Mouse (Mus musculus) hindbrain, embryonic 16.5 days (tissue): Measurements from ENCODE around the gene Ppm1l. TPM values are rescaled to one million over a fixed set of nuclear protein-coding genes. Genes with fewer than 3 reads are reported as not detected.

Experiments
- ATAC-seq: fragments of 200-750 bp; cut with Nextera tagmentation; 2 replicates; pipeline ENCODE4 v1.8.0; 2017; ENCODE audit warnings: moderate TSS enrichment, moderate library complexity
- H3K27ac ChIP-seq: fragments of 300-500 bp; sonication (generic); 2 replicates; pipeline ENCODE4 v1.5.1; 2014; ENCODE audit warnings: low read depth, mild to moderate bottlenecking, control low read depth, low read length, moderate library complexity
- H3K27me3 ChIP-seq: fragments of 300-500 bp; sonication (generic); replicated peaks from 2 replicates; pipeline ENCODE4 v1.6.1; 2014; ENCODE audit warnings: low read length; ENCODE audit not compliant: control insufficient read depth, insufficient read depth
- H3K36me3 ChIP-seq: fragments of 300-500 bp; sonication (generic); 2 replicates; pipeline ENCODE4 v1.6.1; 2014; ENCODE audit warnings: mild to moderate bottlenecking, low read length, moderate library complexity, mixed read lengths; ENCODE audit not compliant: control insufficient read depth, insufficient read depth
- H3K4me1 ChIP-seq: fragments of 300-500 bp; sonication (generic); 2 replicates; pipeline ENCODE4 v1.6.1; 2014; ENCODE audit warnings: low read depth, low read length; ENCODE audit not compliant: control insufficient read depth, insufficient read depth
- H3K4me2 ChIP-seq: fragments of 300-500 bp; sonication (generic); 2 replicates; pipeline ENCODE4 v1.6.1; 2014; ENCODE audit warnings: mild to moderate bottlenecking, low read length, control low read depth, moderate library complexity
- H3K4me3 ChIP-seq: fragments of 300-500 bp; sonication (generic); 2 replicates; pipeline ENCODE4 v1.5.1; 2014; ENCODE audit warnings: mild to moderate bottlenecking, low read length, control low read depth, moderate library complexity
- H3K9ac ChIP-seq: fragments of 300-500 bp; sonication (generic); 2 replicates; pipeline ENCODE4 v1.6.1; 2014; ENCODE audit warnings: low read depth, mild to moderate bottlenecking, control low read depth, low read length, moderate library complexity
- H3K9me3 ChIP-seq: fragments of 300-500 bp; sonication (generic); 2 replicates; pipeline ENCODE4 v1.6.1; 2014; ENCODE audit warnings: mild to moderate bottlenecking, low read length, moderate library complexity; ENCODE audit not compliant: control insufficient read depth
- WGBS: fragments of 180-500 bp; shearing (Covaris S2); extraction: QIAGEN DNeasy Blood & Tissue Kit; methylation state at CpG from one replicate; pipeline ENCODE4 v1.1.7; 2014; 5-methylcytosine and 5-hydroxymethylcytosine counted together
- polyA plus RNA-seq: library from polyadenylated mRNA; unstranded; fragments of >200 nt; fragmentation: Nextera tagmentation; extraction: Ambion mirVana; gene quantifications from 2 replicates; pipeline ENCODE4 v1.2.1, GENCODE M21; 2015

Ppm1l gene
- polyA plus RNA-seq, 1 experiment from 2014 or later: 19.1 TPM

GRCm38 (mm10) chr3:69346514-69346913, 29.9 kb downstream of the Ppm1l start:
- Histone ChIP-seq H3K4me2 (no peak overlapping the region), H3K27ac (no peak overlapping the region), H3K27me3 (no peaks in the 10 kb centered on the region), H3K36me3 (no peaks in the 10 kb centered on the region), H3K4me3 (no peak overlapping the region), H3K9ac (no peak overlapping the region), H3K9me3 (no peaks in the 10 kb centered on the region), H3K4me1 (no peaks in the 10 kb centered on the region)
- ATAC-seq: no peak
- 88% methylated on average over 4 of the region's 4 CpGs for WGBS

GRCm38 (mm10) chr3:69348197-69348920, 31.7 kb downstream of the Ppm1l start:
- H3K4me2 ChIP-seq: no peak overlapping the region
- no peak overlapping the region for H3K27ac ChIP-seq
- H3K4me1 ChIP-seq: no peaks in the 10 kb centered on the region
- no peak overlapping the region for H3K9ac ChIP-seq
- ATAC-seq: no peak
- 86% methylated on average over 11 of the region's 11 CpGs for WGBS
- no peaks in the 10 kb centered on the region for H3K27me3 ChIP-seq
- no peaks in the 10 kb centered on the region for H3K9me3 ChIP-seq
- H3K4me3 ChIP-seq: no peak overlapping the region
- no peaks in the 10 kb centered on the region for H3K36me3 ChIP-seq

GRCm38 (mm10) chr3:69348921-69349237, 32.2 kb downstream of the Ppm1l start:
- WGBS: 87% methylated on average over 4 of the region's 4 CpGs
- H3K9me3 ChIP-seq: no peaks in the 10 kb centered on the region

GRCm38 (mm10) chr3:69349973-69350372, 33.3 kb downstream of the Ppm1l start:
- WGBS: 91% methylated on average over 6 of the region's 6 CpGs
- ATAC-seq: no peak
- H3K27me3 ChIP-seq: no peaks in the 10 kb centered on the region
- no peaks in the 10 kb centered on the region for H3K4me1 ChIP-seq
- no peaks in the 10 kb centered on the region for H3K36me3 ChIP-seq
- no peak overlapping the region for H3K27ac ChIP-seq
- no peak overlapping the region for H3K4me2 ChIP-seq
- no peak overlapping the region for H3K9ac ChIP-seq
- H3K9me3 ChIP-seq: no peaks in the 10 kb centered on the region
- no peak overlapping the region for H3K4me3 ChIP-seq

More at GRCm38 (mm10) chr3:69348921-69349237, 32.2 kb downstream of the Ppm1l start:
- Histone ChIP-seq H3K36me3 (no peaks in the 10 kb centered on the region), H3K4me3 (no peak overlapping the region), H3K4me2 (no peak overlapping the region), H3K9ac (no peak overlapping the region), H3K27me3 (no peaks in the 10 kb centered on the region), H3K27ac (no peak overlapping the region), H3K4me1 (no peaks in the 10 kb centered on the region)
- ATAC-seq: no peak

- Histone ChIP-seq H3K4me2 (no peak overlapping the region), H3K27me3 (no peaks in the 10 kb centered on the region), H3K27ac (no peak overlapping the region), H3K9ac (no peak overlapping the region), H3K4me1 (no peaks in the 10 kb centered on the region), H3K9me3 (no peaks in the 10 kb centered on the region), H3K36me3 (no peaks in the 10 kb centered on the region), H3K4me3 (no peak overlapping the region)
- WGBS: 95% methylated on average over 1 of the region's 1 CpGs
- no peak for ATAC-seq
Measured at GRCm38 (mm10) chr3:69352194-69352593, 35.5 kb downstream of the Ppm1l start.

- Histone ChIP-seq H3K36me3 (no peaks in the 10 kb centered on the region), H3K27me3 (no peaks in the 10 kb centered on the region), H3K4me3 (no peak overlapping the region), H3K4me1 (no peaks in the 10 kb centered on the region), H3K27ac (no peak overlapping the region), H3K9me3 (no peaks in the 10 kb centered on the region), H3K4me2 (no peak overlapping the region), H3K9ac (no peak overlapping the region)
- no peak for ATAC-seq
- 90% methylated on average over 2 of the region's 2 CpGs for WGBS
Measured at GRCm38 (mm10) chr3:69354681-69355080, 38.0 kb downstream of the Ppm1l start.

- H3K4me3 ChIP-seq: no peak overlapping the region
- no peaks in the 10 kb centered on the region for H3K27me3 ChIP-seq
- 80% methylated on average over 7 of the region's 7 CpGs for WGBS
- H3K36me3 ChIP-seq: no peaks in the 10 kb centered on the region
- no peaks in the 10 kb centered on the region for H3K9me3 ChIP-seq
- no peak for ATAC-seq
- H3K4me1 ChIP-seq: no peaks in the 10 kb centered on the region
- no peak overlapping the region for H3K27ac ChIP-seq
- no peak overlapping the region for H3K9ac ChIP-seq
- no peak overlapping the region for H3K4me2 ChIP-seq
Measured at GRCm38 (mm10) chr3:69356078-69356665, 39.5 kb downstream of the Ppm1l start.

- Histone ChIP-seq H3K36me3 (no peaks in the 10 kb centered on the region), H3K4me1 (peaks cover 4% of the 10 kb centered on the region; the same call in 1 of the 2 replicates), H3K4me2 (no peak overlapping the region), H3K4me3 (no peak overlapping the region), H3K9me3 (no peaks in the 10 kb centered on the region), H3K27me3 (no peaks in the 10 kb centered on the region), H3K9ac (no peak overlapping the region), H3K27ac (no peak overlapping the region)
- no peak for ATAC-seq
- WGBS: 76% methylated on average over 5 of the region's 5 CpGs
Measured at GRCm38 (mm10) chr3:69356781-69357180, 40.1 kb downstream of the Ppm1l start.

GRCm38 (mm10) chr3:69357897-69358619, 41.4 kb downstream of the Ppm1l start:
- ATAC-seq: no peak
- no peak overlapping the region for H3K27ac ChIP-seq
- H3K4me1 ChIP-seq: peaks cover 7% of the 10 kb centered on the region
- no peak overlapping the region for H3K4me2 ChIP-seq
- no peak overlapping the region for H3K4me3 ChIP-seq
- 86% methylated on average over 12 of the region's 12 CpGs for WGBS
- H3K9me3 ChIP-seq: no peaks in the 10 kb centered on the region
- no peak overlapping the region for H3K9ac ChIP-seq
- no peaks in the 10 kb centered on the region for H3K36me3 ChIP-seq
- H3K27me3 ChIP-seq: no peaks in the 10 kb centered on the region
